Mouse (Mus musculus) forebrain, embryonic 16.5 days (tissue): ENCODE results near the gene Atxn2. TPM values are rescaled to one million over a fixed set of nuclear protein-coding genes. Genes with fewer than 3 reads are reported as not detected.

Source experiments
- microRNA-seq: library from miRNA; unstranded; fragments of <30 nt; microRNA quantifications from one replicate; pipeline ENCODE4, GENCODE M21; 2017
- polyA plus RNA-seq: library from polyadenylated mRNA; unstranded; fragments of >200 nt; fragmentation: Nextera tagmentation; extraction: Ambion mirVana; gene quantifications from 2 replicates; pipeline ENCODE4 v1.2.1, GENCODE M21; 2015

The Atxn2 gene
- polyA plus RNA-seq, 1 experiment from 2014 or later, result 58.3 TPM

Small RNAs within 50 kb of the gene (microRNA-seq; reads per million reads assigned to microRNA genes)
- not detected for gene Mir7031

Other genes with a start within 250 kb of the Atxn2 start
- gene Adam1b, start 207.9 kb upstream of the Atxn2 start, polyA plus RNA-seq, result 0.08 TPM in 1 of 2 replicates, not detected in the other
- gene Adam1a, start 165.9 kb upstream of the Atxn2 start, polyA plus RNA-seq, result 3.4 and 4.9 TPM in 2 replicates
- gene Gm42878, start 165.9 kb upstream of the Atxn2 start, polyA plus RNA-seq, result not detected in 2 replicates
- gene Mapkapk5, start 165.4 kb upstream of the Atxn2 start, polyA plus RNA-seq, result 66.8 and 67.8 TPM in 2 replicates
- gene Aldh2, start 117.5 kb upstream of the Atxn2 start, polyA plus RNA-seq, result 99.2 and 102 TPM in 2 replicates
- 1.1 and 1.2 TPM in 2 replicates for gene Acad12, start 92.4 kb upstream of the Atxn2 start, polyA plus RNA-seq
- gene Acad10, start 50.8 kb upstream of the Atxn2 start, polyA plus RNA-seq, result 0.71 and 1.5 TPM in 2 replicates
- gene Brap, start 50.8 kb upstream of the Atxn2 start, polyA plus RNA-seq, result 51.5 and 55.5 TPM in 2 replicates
- 5.5 and 5.9 TPM in 2 replicates for gene Sh2b3, start 126.3 kb downstream of the Atxn2 start, polyA plus RNA-seq
- gene Pheta1, start 137.6 kb downstream of the Atxn2 start, polyA plus RNA-seq, result 55.7 TPM in 2 replicates